Mouse (Mus musculus): ENCODE data around the gene Crat. TPM values are rescaled to one million over a fixed set of nuclear protein-coding genes. Genes with fewer than 3 reads are reported as not detected.
A peak's percentile ranks its signal among the peaks of the same experiment; 100 is the strongest.

Gene Crat
- polyA plus RNA-seq, 1 experiment from 2014 or later, result 26.1 TPM

GRCm38 (mm10) chr2:30363773-30364650 lies 51.6 kb downstream of the Crat start, which contains the start of gene Miga2:
Gene Miga2 (plus strand): TSS chr2:30364233.
- H3K27ac ChIP-seq (ENCODE audit: low read depth, low read length), result peak within 1 kb of the TSS; percentile 36

GRCm38 (mm10) chr2:30362865-30363264 lies 52.7 kb downstream of the Crat start:
- H3K36me3 ChIP-seq (ENCODE audit: control insufficient read depth, insufficient read depth, low read length), result peaks cover 8% of the 10 kb centered on the region; the same call in 1 of the 2 replicates
- peaks cover 2% of the 10 kb centered on the region; the same call in 1 of the 2 replicates for H3K9me3 ChIP-seq (ENCODE audit: control insufficient read depth, low read length)
- H3K27me3 ChIP-seq (replicated peaks; ENCODE audit: control insufficient read depth, insufficient read depth, low read length), result no peaks in the 10 kb centered on the region
- WGBS, result 67% methylated on average over 5 of the region's 5 CpGs
- H3K4me1 ChIP-seq (replicated peaks; ENCODE audit: control insufficient read depth, insufficient read depth, low read length), result peaks cover 27% of the 10 kb centered on the region
- H3K9ac ChIP-seq (ENCODE audit: low read depth, low read length), result no peak overlapping the region
- no peak overlapping the region for H3K4me3 ChIP-seq (ENCODE audit: low read depth, low read length)
- ATAC-seq (replicated peaks; ENCODE audit: low FRiP score) (no peak), DNase-seq (ENCODE audit: low spot score) (no peak)
- no peak overlapping the region for H3K4me2 ChIP-seq
- no peak overlapping the region for H3K27ac ChIP-seq (ENCODE audit: low read depth, low read length)

More at GRCm38 (mm10) chr2:30363773-30364650, 51.6 kb downstream of the Crat start, which contains the start of gene Miga2:
- Histone ChIP-seq H3K4me1 (replicated peaks; ENCODE audit: control insufficient read depth, insufficient read depth, low read length) (peaks cover 18% of the 10 kb centered on the region), H3K9me3 (ENCODE audit: control insufficient read depth, low read length) (peaks cover 2% of the 10 kb centered on the region; the same call in 1 of the 2 replicates), H3K4me2 (peak within 1 kb of the TSS; percentile 86), H3K4me3 (ENCODE audit: low read depth, low read length) (peak within 1 kb of the TSS; percentile 80), H3K27me3 (replicated peaks; ENCODE audit: control insufficient read depth, insufficient read depth, low read length) (no peaks in the 10 kb centered on the region), H3K36me3 (ENCODE audit: control insufficient read depth, insufficient read depth, low read length) (peaks cover 16% of the 10 kb centered on the region), H3K9ac (ENCODE audit: low read depth, low read length) (peak within 1 kb of the TSS; percentile 73)
- under 1% methylated on average over 54 of the region's 54 CpGs for WGBS
- ATAC-seq (replicated peaks; ENCODE audit: low FRiP score) (peak; percentile 98), DNase-seq (ENCODE audit: low spot score) (peak; percentile 96)

- 72% methylated on average over 10 of the region's 10 CpGs for WGBS
- no peak for DNase-seq (ENCODE audit: low spot score)
- Histone ChIP-seq H3K4me2 (no peak overlapping the region), H3K36me3 (ENCODE audit: control insufficient read depth, insufficient read depth, low read length) (no peaks in the 10 kb centered on the region), H3K9me3 (ENCODE audit: control insufficient read depth, low read length) (peaks cover 2% of the 10 kb centered on the region; the same call in 1 of the 2 replicates), H3K27ac (ENCODE audit: low read depth, low read length) (no peak overlapping the region), H3K4me3 (ENCODE audit: low read depth, low read length) (no peak overlapping the region), H3K27me3 (replicated peaks; ENCODE audit: control insufficient read depth, insufficient read depth, low read length) (no peaks in the 10 kb centered on the region), H3K4me1 (replicated peaks; ENCODE audit: control insufficient read depth, insufficient read depth, low read length) (peaks cover 33% of the 10 kb centered on the region), H3K9ac (ENCODE audit: low read depth, low read length) (no peak overlapping the region)
- no peak for ATAC-seq (replicated peaks; ENCODE audit: low FRiP score)
Observed at GRCm38 (mm10) chr2:30360626-30361025, 55.0 kb downstream of the Crat start.

GRCm38 (mm10) chr2:30358533-30359531 lies 56.8 kb downstream of the Crat start, which contains the start of gene Sh3glb2:
Gene Sh3glb2 (minus strand): TSS chr2:30359337.
- peak; percentile 84 for DNase-seq (ENCODE audit: low spot score)
- Histone ChIP-seq H3K9ac (ENCODE audit: low read depth, low read length) (peak within 1 kb of the TSS; percentile 82), H3K4me3 (ENCODE audit: low read depth, low read length) (peak within 1 kb of the TSS; percentile 83), H3K27ac (ENCODE audit: low read depth, low read length) (peak within 1 kb of the TSS; percentile 40; the same call in 1 of the 2 replicates), H3K4me1 (replicated peaks; ENCODE audit: control insufficient read depth, insufficient read depth, low read length) (peaks cover 21% of the 10 kb centered on the region), H3K9me3 (ENCODE audit: control insufficient read depth, low read length) (peaks cover 2% of the 10 kb centered on the region; the same call in 1 of the 2 replicates), H3K36me3 (ENCODE audit: control insufficient read depth, insufficient read depth, low read length) (no peaks in the 10 kb centered on the region), H3K4me2 (peak within 1 kb of the TSS; percentile 97), H3K27me3 (replicated peaks; ENCODE audit: control insufficient read depth, insufficient read depth, low read length) (no peaks in the 10 kb centered on the region)
- ATAC-seq (replicated peaks; ENCODE audit: low FRiP score), result peak; percentile 68
- 2% methylated on average over 50 of the region's 73 CpGs for WGBS

- peaks cover 21% of the 10 kb centered on the region for H3K4me1 ChIP-seq (replicated peaks; ENCODE audit: control insufficient read depth, insufficient read depth, low read length)
- peak overlapping the region; percentile 82 for H3K9ac ChIP-seq (ENCODE audit: low read depth, low read length)
- peak overlapping the region; percentile 83 for H3K4me3 ChIP-seq (ENCODE audit: low read depth, low read length)
- WGBS, result 50% methylated on average over 8 of the region's 8 CpGs
- peaks cover 2% of the 10 kb centered on the region; the same call in 1 of the 2 replicates for H3K9me3 ChIP-seq (ENCODE audit: control insufficient read depth, low read length)
- no peaks in the 10 kb centered on the region; the same call in 1 of the 2 replicates for H3K36me3 ChIP-seq (ENCODE audit: control insufficient read depth, insufficient read depth, low read length)
- no peaks in the 10 kb centered on the region for H3K27me3 ChIP-seq (replicated peaks; ENCODE audit: control insufficient read depth, insufficient read depth, low read length)
- no peak for ATAC-seq (replicated peaks; ENCODE audit: low FRiP score)
- peak overlapping the region; percentile 97 for H3K4me2 ChIP-seq
- no peak overlapping the region; the same call in 1 of the 2 replicates for H3K27ac ChIP-seq (ENCODE audit: low read depth, low read length)
- DNase-seq (ENCODE audit: low spot score), result no peak
Observed at GRCm38 (mm10) chr2:30357552-30358510, 57.8 kb downstream of the Crat start.

- Histone ChIP-seq H3K27me3 (replicated peaks; ENCODE audit: control insufficient read depth, insufficient read depth, low read length) (no peaks in the 10 kb centered on the region), H3K9me3 (ENCODE audit: control insufficient read depth, low read length) (no peaks in the 10 kb centered on the region), H3K4me1 (replicated peaks; ENCODE audit: control insufficient read depth, insufficient read depth, low read length) (peaks cover 21% of the 10 kb centered on the region), H3K4me3 (ENCODE audit: low read depth, low read length) (no peak overlapping the region), H3K4me2 (no peak overlapping the region), H3K9ac (ENCODE audit: low read depth, low read length) (no peak overlapping the region), H3K27ac (ENCODE audit: low read depth, low read length) (no peak overlapping the region), H3K36me3 (ENCODE audit: control insufficient read depth, insufficient read depth, low read length) (no peaks in the 10 kb centered on the region; the same call in 1 of the 2 replicates)
- 75% methylated on average over 9 of the region's 9 CpGs for WGBS
- DNase-seq (ENCODE audit: low spot score), result no peak
- ATAC-seq (replicated peaks; ENCODE audit: low FRiP score), result no peak
Observed at GRCm38 (mm10) chr2:30356906-30357305, 58.7 kb downstream of the Crat start.

- Histone ChIP-seq H3K9ac (ENCODE audit: low read depth, low read length) (no peak overlapping the region), H3K36me3 (ENCODE audit: control insufficient read depth, insufficient read depth, low read length) (no peaks in the 10 kb centered on the region; the same call in 1 of the 2 replicates), H3K4me1 (replicated peaks; ENCODE audit: control insufficient read depth, insufficient read depth, low read length) (peaks cover 21% of the 10 kb centered on the region), H3K4me3 (ENCODE audit: low read depth, low read length) (no peak overlapping the region), H3K27me3 (replicated peaks; ENCODE audit: control insufficient read depth, insufficient read depth, low read length) (no peaks in the 10 kb centered on the region), H3K4me2 (no peak overlapping the region), H3K9me3 (ENCODE audit: control insufficient read depth, low read length) (no peaks in the 10 kb centered on the region), H3K27ac (ENCODE audit: low read depth, low read length) (no peak overlapping the region)
- no peak for DNase-seq (ENCODE audit: low spot score)
- no peak for ATAC-seq (replicated peaks; ENCODE audit: low FRiP score)
- 47% methylated on average over 4 of the region's 4 CpGs for WGBS
Observed at GRCm38 (mm10) chr2:30356266-30356665, 59.3 kb downstream of the Crat start.

All from liver, embryonic 11.5 days (tissue).